Mouse (Mus musculus) retina, adult 2 months (tissue): ENCODE results near the gene Aldob.

Experiments
- DNase-seq: peaks from one replicate; pipeline ENCODE4 v3.0.0-alpha.2; 2012; ENCODE audit warnings: low read depth, low spot score

Gene Aldob

GRCm38 (mm10) chr4:49549383-49549782, at the start of gene Aldob:
Gene Aldob (minus strand): TSS chr4:49549546.
- DNase-seq = no peak

- DNase-seq = no peak
Measured at GRCm38 (mm10) chr4:49597183-49598100, 48.1 kb upstream of the Aldob start, which contains the start of gene Tmem246. Gene Tmem246 (minus strand): TSS chr4:49597876.

GRCm38 (mm10) chr4:49596846-49597182, 47.5 kb upstream of the Aldob start:
- no peak for DNase-seq

GRCm38 (mm10) chr4:49590152-49590551, 40.8 kb upstream of the Aldob start:
- DNase-seq = no peak

GRCm38 (mm10) chr4:49586811-49587210, 37.5 kb upstream of the Aldob start:
- DNase-seq = no peak

- DNase-seq = no peak
Measured at GRCm38 (mm10) chr4:49585524-49586101, 36.3 kb upstream of the Aldob start.

- DNase-seq = no peak
Measured at GRCm38 (mm10) chr4:49583965-49584831, 34.9 kb upstream of the Aldob start.

GRCm38 (mm10) chr4:49581256-49581655, 31.9 kb upstream of the Aldob start:
- no peak for DNase-seq

GRCm38 (mm10) chr4:49572194-49572593, 22.8 kb upstream of the Aldob start:
- DNase-seq = no peak

- DNase-seq = peak; percentile 48
Measured at GRCm38 (mm10) chr4:49567613-49568012, 18.3 kb upstream of the Aldob start.

GRCm38 (mm10) chr4:49559915-49560772, 10.8 kb upstream of the Aldob start:
- peak; percentile 20 for DNase-seq

- no peak for DNase-seq
Measured at GRCm38 (mm10) chr4:49558181-49558580, 8.8 kb upstream of the Aldob start.

GRCm38 (mm10) chr4:49557375-49557774, 8.0 kb upstream of the Aldob start:
- no peak for DNase-seq

- no peak for DNase-seq
Measured at GRCm38 (mm10) chr4:49553380-49553779, 4.0 kb upstream of the Aldob start.

GRCm38 (mm10) chr4:49547544-49548219, 1.7 kb downstream of the Aldob start:
- no peak for DNase-seq

- DNase-seq = no peak
Measured at GRCm38 (mm10) chr4:49546873-49547543, 2.3 kb downstream of the Aldob start.

- DNase-seq = no peak
Measured at GRCm38 (mm10) chr4:49546026-49546425, 3.3 kb downstream of the Aldob start.

- no peak for DNase-seq
Measured at GRCm38 (mm10) chr4:49540966-49541365, 8.4 kb downstream of the Aldob start.

GRCm38 (mm10) chr4:49539665-49540064, 9.7 kb downstream of the Aldob start:
- no peak for DNase-seq

- DNase-seq = no peak
Measured at GRCm38 (mm10) chr4:49536671-49537070, 12.7 kb downstream of the Aldob start.
